Mouse (Mus musculus) ES-E14 (cell line): ENCODE data around the gene Gm11564. TPM values are rescaled to one million over a fixed set of nuclear protein-coding genes. Genes with fewer than 3 reads are reported as not detected.
"Not testable (repeated sequence)": the region's sequence is repeated elsewhere in the genome, so short reads cannot be mapped to it uniquely, and the experiment has no call there.

ENCODE experiments used
- DNase-seq: peaks from one replicate; pipeline ENCODE4 v3.0.0-alpha.2; 2013; ENCODE audit warnings: low read depth, low spot score
- H3K27ac ChIP-seq: 2 replicates; pipeline ENCODE4 v1.5.1; 2012; ENCODE audit warnings: low read depth, mild to moderate bottlenecking, low read length, moderate library complexity, mixed read lengths; ENCODE audit not compliant: poor library complexity, insufficient read depth, severe bottlenecking
- H3K36me3 ChIP-seq: 2 replicates; pipeline ENCODE4 v1.6.1; 2012; ENCODE audit warnings: mild to moderate bottlenecking, low read length, moderate library complexity, mixed read lengths; ENCODE audit not compliant: control insufficient read depth, poor library complexity, insufficient read depth, severe bottlenecking
- H3K4me1 ChIP-seq, 2 experiments: fragments of 150-350 bp in 1 of 2; sonication (generic) in 1 of 2; 2 replicates each; pipeline ENCODE4 v1.6.1; 2012; ENCODE audit warnings: low read length in 2 of 2, mild to moderate bottlenecking in 1 of 2, mixed read lengths in 1 of 2; ENCODE audit not compliant: control insufficient read depth in 2 of 2, insufficient read depth in 2 of 2, poor library complexity in 1 of 2
- H3K4me3 ChIP-seq, 2 experiments: fragments of 150-350 bp in 1 of 2; sonication (generic) in 1 of 2; 2 replicates each; pipeline ENCODE4 v1.5.1; 2012; ENCODE audit warnings: low read length in 2 of 2, low read depth in 1 of 2, mild to moderate bottlenecking in 1 of 2, mixed read lengths in 1 of 2; ENCODE audit not compliant: insufficient read depth in 1 of 2, poor library complexity in 1 of 2, severe bottlenecking in 1 of 2
- H3K9ac ChIP-seq: 2 replicates; pipeline ENCODE4 v1.6.1; 2012; ENCODE audit warnings: low read depth, mild to moderate bottlenecking, low read length, mixed read lengths; ENCODE audit not compliant: poor library complexity, insufficient read depth, severe bottlenecking
- H3K9me3 ChIP-seq: fragments of 150-350 bp; sonication (generic); 2 replicates; pipeline ENCODE4 v1.6.1; 2012; ENCODE audit warnings: low read depth, mild to moderate bottlenecking, low read length; ENCODE audit not compliant: control insufficient read depth, insufficient read depth
- CHD2 ChIP-seq: IDR thresholded peaks from 2 replicates; pipeline ENCODE4 v1.6.1; 2014; ENCODE audit warnings: mild to moderate bottlenecking, low read depth, low read length, inconsistent platforms
- HCFC1 ChIP-seq: IDR thresholded peaks from 2 replicates; pipeline ENCODE4 v1.6.1; 2012; ENCODE audit warnings: low read length, inconsistent platforms, borderline replicate concordance; ENCODE audit not compliant: insufficient read depth
- MAFK ChIP-seq: IDR thresholded peaks from 2 replicates; pipeline ENCODE4 v1.6.1; 2014; ENCODE audit warnings: mild to moderate bottlenecking, low read depth, low read length, inconsistent platforms; ENCODE audit not compliant: insufficient read depth
- ZC3H11A ChIP-seq: IDR thresholded peaks from 2 replicates; pipeline ENCODE4 v1.6.1; 2012; ENCODE audit warnings: low read depth, mild to moderate bottlenecking, inconsistent platforms, low read length, borderline replicate concordance
- ZNF384 ChIP-seq: IDR thresholded peaks from 2 replicates; pipeline ENCODE4 v1.6.1; 2012; ENCODE audit warnings: low read depth, low read length, inconsistent platforms
- in situ Hi-C, 2 experiments: fragments of 600-800 bp; cut with MboI; formaldehyde crosslinking; loops; one replicate each; pipeline ENCODE4 v1.15.1; 2025; ENCODE audit warnings: low sequenced_read_pairs in 2 of 2, inconsistent platforms in 1 of 2; ENCODE audit not compliant: unreplicated experiment in 2 of 2
- total RNA-seq: library from RNA; depleted of rRNA; stranded (reverse); fragments of 300-350 nt; gene quantifications from 2 replicates; pipeline ENCODE4 v1.2.3, GENCODE M21; 2012

Gm11564 gene
- total RNA-seq, 1 experiment, result 0.89 TPM

DNA sequence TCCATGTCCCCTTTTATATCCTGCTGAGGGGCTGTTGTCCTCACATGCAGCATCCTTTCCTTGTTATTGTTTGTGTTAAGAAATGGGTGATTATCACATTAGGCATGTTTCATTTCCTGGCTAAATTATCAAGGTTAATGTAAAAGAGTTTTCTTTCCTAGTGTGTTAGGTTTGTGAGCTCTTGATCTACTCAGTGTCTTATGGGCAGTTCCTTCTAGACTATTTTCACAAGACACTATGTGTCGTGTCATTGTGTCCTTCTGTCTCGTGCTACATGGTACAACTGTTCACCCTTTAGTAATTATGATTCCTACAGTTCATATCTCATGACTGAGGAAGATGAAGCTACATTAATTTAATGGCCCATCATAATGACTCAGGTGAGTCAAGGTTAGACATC is 22.1 kb downstream of the Gm11564 start, which contains the start of gene Gm11596:
Gene Gm11596 (minus strand): TSS at position 101 of the 400 bp plus-strand sequence.
- no peak for DNase-seq
- Histone ChIP-seq H3K4me3 (no peak within 1 kb of the TSS), H3K9ac (no peak within 1 kb of the TSS), H3K27ac (no peak within 1 kb of the TSS), H3K4me1 (no peaks in the 10 kb centered on the region), H3K36me3 (no peaks in the 10 kb centered on the region), H3K9me3 (no peaks in the 10 kb centered on the region)
- in situ Hi-C loops, result no loop called here
- TF ChIP-seq CHD2 (no peak), HCFC1 (no peak), MAFK (no peak), ZNF384 (no peak), ZC3H11A (no peak)

DNA sequence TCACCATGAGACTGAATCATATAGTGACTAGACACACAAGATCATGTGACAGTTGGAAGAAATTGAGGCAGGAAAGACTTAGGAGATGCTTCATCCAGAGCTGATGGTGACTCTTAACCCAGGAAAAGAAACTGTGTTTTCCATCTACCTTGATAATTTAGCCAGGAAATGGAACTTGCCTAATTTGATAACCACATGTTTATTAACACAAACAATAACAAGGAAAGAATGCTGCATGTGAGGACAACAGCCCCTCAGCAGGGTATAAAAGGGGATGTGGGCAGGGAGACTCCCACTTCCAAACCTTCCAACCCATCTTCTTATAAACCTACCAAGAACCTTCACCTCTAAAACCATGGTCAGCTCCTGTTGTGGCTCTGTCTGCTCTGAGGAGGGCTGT is 30.6 kb downstream of the Gm11564 start, which contains the start of gene Krtap4-9:
Gene Krtap4-9 (plus strand): TSS at position 301 of the 400 bp plus-strand sequence.
- DNase-seq, H3K4me3 ChIP-seq, H3K9me3 ChIP-seq, in situ Hi-C loops, H3K9ac ChIP-seq, H3K27ac ChIP-seq, H3K4me1 ChIP-seq, H3K36me3 ChIP-seq: not testable (repeated sequence)

DNA sequence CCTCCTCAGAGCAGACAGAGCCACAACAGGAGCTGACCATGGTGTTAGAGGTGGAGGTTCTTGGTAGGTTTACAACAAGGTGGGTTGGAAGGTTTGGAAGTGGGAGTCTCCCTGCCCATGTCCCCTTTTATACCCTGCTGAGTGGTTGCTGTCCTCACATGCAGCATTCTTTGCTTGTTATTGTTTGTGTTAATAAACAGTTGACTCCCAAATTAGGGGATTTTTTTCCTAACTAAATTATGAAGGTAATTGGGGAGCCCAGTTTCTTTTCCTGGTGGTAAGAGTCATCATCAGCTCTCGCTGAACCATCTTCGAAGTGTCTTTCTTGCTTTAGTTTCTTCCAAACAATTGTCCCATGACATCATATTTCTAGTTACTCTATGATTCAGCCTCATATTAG is 34.9 kb downstream of the Gm11564 start, which contains the start of gene Krtap4-8:
Gene Krtap4-8 (minus strand): TSS at position 101 of the 400 bp plus-strand sequence.
- TF ChIP-seq ZNF384 (no peak), HCFC1 (no peak), ZC3H11A (no peak), MAFK (no peak), CHD2 (no peak)

DNA sequence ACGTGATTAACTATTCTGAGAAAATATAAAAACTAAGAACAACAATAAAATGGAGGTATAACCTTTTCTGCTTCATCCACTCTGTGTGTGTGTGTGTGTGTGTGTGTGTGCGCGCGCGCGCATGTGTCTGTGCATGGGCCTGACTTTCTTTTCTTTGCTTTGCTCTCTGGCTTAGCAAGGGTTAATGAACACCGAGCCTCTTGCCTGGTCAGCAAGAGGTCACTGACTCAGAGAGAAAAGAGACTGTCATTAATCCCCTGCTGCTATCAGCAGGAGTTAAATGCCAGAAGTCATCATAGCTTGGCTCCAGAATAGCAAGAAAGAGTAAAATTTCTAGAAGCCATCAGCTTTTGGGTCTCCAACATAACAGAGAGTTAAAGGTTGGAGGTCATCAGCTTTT is 37.1 kb downstream of the Gm11564 start:
- in situ Hi-C loops, result no loop called here

More for the DNA sequence above, 34.9 kb downstream of the Gm11564 start, which contains the start of gene Krtap4-8:
- no peak within 1 kb of the TSS for H3K9ac ChIP-seq
- H3K4me1 ChIP-seq, result no peaks in the 10 kb centered on the region
- H3K36me3 ChIP-seq, result no peaks in the 10 kb centered on the region
- in situ Hi-C loops, result no loop called here
- H3K27ac ChIP-seq, result no peak within 1 kb of the TSS
- H3K9me3 ChIP-seq, result no peaks in the 10 kb centered on the region
- no peak within 1 kb of the TSS for H3K4me3 ChIP-seq
- no peak for DNase-seq

DNA sequence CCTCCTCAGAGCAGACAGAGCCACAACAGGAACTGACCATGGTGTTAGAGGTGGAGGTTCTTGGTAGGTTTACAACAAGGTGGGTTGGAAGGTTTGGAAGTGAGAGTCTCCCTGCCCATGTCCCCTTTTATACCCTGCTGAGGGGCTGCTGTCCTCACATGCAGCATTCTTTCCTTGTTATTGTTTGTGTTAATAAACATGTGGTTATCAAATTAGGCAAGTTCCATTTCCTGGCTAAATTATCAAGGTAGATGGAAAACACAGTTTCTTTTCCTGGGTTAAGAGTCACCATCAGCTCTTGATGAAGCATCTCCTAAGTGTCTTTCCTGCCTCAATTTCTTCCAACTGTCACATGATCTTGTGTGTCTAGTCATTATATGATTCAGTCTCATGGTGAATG is 42.7 kb downstream of the Gm11564 start, which contains the start of gene Gm11595:
Gene Gm11595 (minus strand): TSS at position 101 of the 400 bp plus-strand sequence.
- DNase-seq, H3K27ac ChIP-seq, H3K9me3 ChIP-seq, H3K4me3 ChIP-seq, in situ Hi-C loops, H3K36me3 ChIP-seq, H3K4me1 ChIP-seq, H3K9ac ChIP-seq: not testable (repeated sequence)

More for the DNA sequence above, 37.1 kb downstream of the Gm11564 start:
- Histone ChIP-seq H3K36me3 (no peaks in the 10 kb centered on the region), H3K27ac (no peak overlapping the region), H3K4me3 (no peak overlapping the region), H3K9ac (no peak overlapping the region), H3K9me3 (no peaks in the 10 kb centered on the region), H3K4me1 (no peaks in the 10 kb centered on the region)
- DNase-seq, result no peak
- TF ChIP-seq ZC3H11A, result no peak
- TF ChIP-seq CHD2, result no peak
- TF ChIP-seq MAFK, result no peak
- no peak for TF ChIP-seq HCFC1
- no peak for TF ChIP-seq ZNF384
